Mouse (Mus musculus) C2C12 (cell line): ENCODE results near the gene Cacna2d3. TPM values are rescaled to one million over a fixed set of nuclear protein-coding genes. Genes with fewer than 3 reads are reported as not detected.

Experiments used
- H3K27me3 ChIP-seq: one replicate; pipeline ENCODE4 v1.6.1; 2011; ENCODE audit not compliant: control insufficient read depth, insufficient read depth, insufficient read length
- H3K36me3 ChIP-seq: one replicate; pipeline ENCODE4 v1.6.1; 2011; ENCODE audit not compliant: control insufficient read depth, insufficient read depth
- H3K4me3 ChIP-seq: one replicate; pipeline ENCODE4 v1.5.1; 2011; ENCODE audit warnings: mild to moderate bottlenecking, control low read depth; ENCODE audit not compliant: poor library complexity, insufficient read depth, severe bottlenecking
- H3K79me2 ChIP-seq: one replicate; pipeline ENCODE4 v1.6.1; 2011; ENCODE audit not compliant: control insufficient read depth, insufficient read depth
- H3K79me3 ChIP-seq: one replicate; pipeline ENCODE4 v1.6.1; 2011; ENCODE audit warnings: low read depth, control low read depth
- H3ac ChIP-seq: one replicate; pipeline ENCODE3; 2011; ENCODE audit warnings: low read depth; ENCODE audit not compliant: control insufficient read depth, insufficient read length
- CEBPB ChIP-seq: IDR thresholded peaks from one replicate; pipeline ENCODE4 v1.6.1; 2011; ENCODE audit warnings: low read depth, mild to moderate bottlenecking, control low read depth, moderate library complexity
- CTCF ChIP-seq: IDR thresholded peaks from one replicate; pipeline ENCODE4 v1.5.1; 2011; ENCODE audit not compliant: control insufficient read depth, insufficient read depth, insufficient read length
- FOSL1 ChIP-seq: IDR thresholded peaks from one replicate; pipeline ENCODE4 v1.8.0; 2011; ENCODE audit warnings: mild to moderate bottlenecking, low read length; ENCODE audit not compliant: poor library complexity, insufficient read depth, severe bottlenecking
- MAX ChIP-seq: IDR thresholded peaks from one replicate; pipeline ENCODE4 v1.6.1; 2011; ENCODE audit warnings: mild to moderate bottlenecking, control low read depth
- MYOD1 ChIP-seq: IDR thresholded peaks from one replicate; pipeline ENCODE4 v1.6.1; 2011; ENCODE audit warnings: low read depth; ENCODE audit not compliant: control insufficient read depth, insufficient read length
- MYOG ChIP-seq: IDR thresholded peaks from one replicate; pipeline ENCODE4 v1.6.1; 2011; ENCODE audit not compliant: control insufficient read depth, insufficient read length; ENCODE audit errors: extremely low read depth
- USF1 ChIP-seq: IDR thresholded peaks from one replicate; pipeline ENCODE4 v1.6.1; 2011; ENCODE audit warnings: low read depth, mild to moderate bottlenecking, control low read depth, moderate library complexity
- polyA plus RNA-seq: library from polyadenylated mRNA; unstranded; fragments of >200 nt; fragmentation: generic; extraction: Trizol; gene quantifications from one replicate; pipeline ENCODE4 v1.2.1, GENCODE M21; 2012; ENCODE audit warnings: missing spikeins

Gene Cacna2d3
- polyA plus RNA-seq, 1 experiment, result not detected

DNA sequence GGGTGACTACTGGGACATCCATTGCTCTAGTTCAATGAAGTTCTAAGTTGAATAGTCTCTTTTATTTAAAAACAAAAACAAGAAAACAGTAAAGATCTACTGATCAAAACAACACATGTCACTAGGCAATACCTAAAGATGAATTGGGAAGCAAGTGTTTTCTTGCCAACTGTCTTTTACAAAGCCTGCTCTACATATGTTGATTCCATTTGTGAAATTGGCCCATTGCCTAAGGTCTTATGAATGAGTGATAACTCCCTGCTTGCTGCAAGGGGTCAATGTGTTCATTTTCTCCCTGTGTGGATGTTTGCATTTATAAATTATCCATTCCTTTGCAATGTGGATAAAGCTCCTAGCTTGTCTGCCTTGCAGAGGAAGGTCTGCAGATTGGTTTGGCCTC is 591.2 kb downstream of the Cacna2d3 start:
- no peak overlapping the region for H3K4me3 ChIP-seq
- TF ChIP-seq USF1 (no peak), MYOG (no peak), MAX (no peak), FOSL1 (no peak), MYOD1 (no peak)
- no peak overlapping the region for H3ac ChIP-seq
- H3K79me2 ChIP-seq, result no peaks in the 10 kb centered on the region
- H3K36me3 ChIP-seq, result no peaks in the 10 kb centered on the region
- H3K79me3 ChIP-seq, result no peaks in the 10 kb centered on the region
- H3K27me3 ChIP-seq, result no peaks in the 10 kb centered on the region

DNA sequence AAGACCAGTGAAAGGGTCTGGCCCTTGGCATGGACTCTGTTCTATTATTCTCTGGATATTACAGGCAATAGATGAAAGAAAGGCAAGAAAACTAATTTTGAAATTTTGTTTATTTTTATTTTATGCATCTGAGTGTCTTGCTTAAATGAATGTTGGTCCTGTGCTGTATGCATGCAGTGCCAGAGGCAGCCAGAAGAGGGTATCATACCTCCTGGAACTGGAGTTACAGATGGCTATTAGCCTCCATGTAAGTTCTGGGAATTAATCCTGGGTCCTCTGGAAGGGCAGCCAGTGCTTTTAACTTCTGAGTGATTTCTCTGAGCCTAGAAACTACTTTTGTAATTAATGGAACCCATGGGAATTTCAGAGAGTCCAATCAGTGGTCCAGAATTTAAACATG is 597.8 kb downstream of the Cacna2d3 start:
- no peak overlapping the region for H3ac ChIP-seq
- no peak for TF ChIP-seq USF1
- no peak for TF ChIP-seq MYOG
- TF ChIP-seq CEBPB, result no peak
- no peak for TF ChIP-seq FOSL1
- TF ChIP-seq MYOD1, result no peak
- no peak for TF ChIP-seq MAX
- no peak for TF ChIP-seq CTCF
- no peaks in the 10 kb centered on the region for H3K79me3 ChIP-seq
- H3K27me3 ChIP-seq, result no peaks in the 10 kb centered on the region
- no peak overlapping the region for H3K4me3 ChIP-seq
- no peaks in the 10 kb centered on the region for H3K79me2 ChIP-seq
- H3K36me3 ChIP-seq, result no peaks in the 10 kb centered on the region

DNA sequence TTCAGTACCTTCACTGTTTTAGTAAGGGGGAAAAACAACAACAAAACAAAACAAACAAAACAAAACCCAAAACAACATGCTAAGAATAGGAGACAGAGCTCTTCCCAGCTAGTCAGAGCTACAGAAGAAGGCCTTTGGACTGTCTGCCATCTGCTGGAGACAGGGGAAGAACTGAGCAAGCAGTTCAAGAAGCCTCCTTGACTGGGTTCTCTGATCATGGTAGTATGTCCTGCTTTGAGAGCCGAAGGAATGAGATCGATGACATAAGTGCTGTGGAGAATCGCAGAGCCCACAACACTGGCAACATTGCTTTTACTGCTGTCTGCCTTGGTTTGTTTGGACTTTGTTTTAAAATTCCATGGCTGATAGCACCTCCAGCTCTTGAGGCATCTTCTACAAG is 598.9 kb downstream of the Cacna2d3 start:
- Histone ChIP-seq H3ac (no peak overlapping the region), H3K79me2 (no peaks in the 10 kb centered on the region), H3K36me3 (no peaks in the 10 kb centered on the region), H3K79me3 (no peaks in the 10 kb centered on the region), H3K27me3 (no peaks in the 10 kb centered on the region), H3K4me3 (no peak overlapping the region)
- TF ChIP-seq CTCF (no peak), MAX (no peak), MYOG (no peak), FOSL1 (no peak), MYOD1 (no peak), USF1 (no peak), CEBPB (no peak)

DNA sequence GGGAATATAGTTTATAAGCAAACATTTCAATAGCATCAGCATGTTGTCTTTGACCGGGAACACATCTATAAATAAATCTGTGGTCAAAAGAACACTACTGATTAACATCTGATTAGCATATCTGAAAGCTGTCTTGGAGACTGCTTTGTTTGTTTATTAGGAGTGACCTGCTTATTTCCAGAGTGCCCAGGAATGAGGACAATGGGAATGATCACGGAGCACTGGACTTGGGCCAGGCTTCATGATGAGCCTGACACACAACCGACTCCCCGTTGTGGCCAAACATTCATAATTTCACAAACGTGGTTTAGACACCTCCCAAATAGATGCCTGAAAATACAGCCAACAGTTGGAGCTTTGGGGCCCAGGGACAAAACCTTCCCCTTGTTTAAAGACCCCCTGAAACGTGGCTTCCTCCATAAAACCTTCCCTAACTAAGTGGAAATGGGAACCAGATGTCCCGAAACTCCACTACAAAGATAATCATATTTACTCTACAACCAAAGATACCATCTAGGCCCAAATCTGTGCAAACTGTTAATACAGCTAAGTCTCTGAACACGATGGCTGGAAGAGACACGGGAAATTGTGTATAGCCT is 607.7 kb downstream of the Cacna2d3 start:
- no peaks in the 10 kb centered on the region for H3K79me2 ChIP-seq
- TF ChIP-seq FOSL1 (no peak), MYOD1 (no peak), USF1 (no peak), MAX (no peak)
- no peak overlapping the region for H3K4me3 ChIP-seq
- H3ac ChIP-seq, result no peak overlapping the region
- H3K27me3 ChIP-seq, result no peaks in the 10 kb centered on the region
- H3K36me3 ChIP-seq, result no peaks in the 10 kb centered on the region
- H3K79me3 ChIP-seq, result no peaks in the 10 kb centered on the region

DNA sequence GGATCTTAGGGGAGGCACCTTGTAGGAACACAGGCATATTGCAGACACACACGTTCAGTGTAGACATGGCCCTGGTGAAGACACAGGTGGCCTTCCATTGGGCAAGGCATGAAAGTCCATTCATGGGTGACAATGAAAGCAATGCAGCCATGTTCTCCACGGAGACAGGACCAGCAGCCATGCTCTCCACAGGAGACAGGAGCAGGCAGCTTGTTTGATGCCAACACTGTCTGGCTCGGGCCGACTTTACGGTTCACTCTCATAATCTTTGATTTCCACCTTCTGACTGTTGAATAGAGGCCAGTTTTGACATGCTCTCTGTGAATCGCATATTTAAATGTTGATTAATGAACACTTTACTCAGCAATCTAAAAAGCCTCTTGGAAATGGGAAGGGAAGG is 610.0 kb downstream of the Cacna2d3 start:
- no peak overlapping the region for H3K4me3 ChIP-seq
- TF ChIP-seq USF1 (no peak), CEBPB (no peak), CTCF (no peak), MYOD1 (no peak), MAX (no peak)
- H3K79me2 ChIP-seq, result no peaks in the 10 kb centered on the region
- no peaks in the 10 kb centered on the region for H3K36me3 ChIP-seq
- no peaks in the 10 kb centered on the region for H3K79me3 ChIP-seq
- no peak overlapping the region for H3ac ChIP-seq
- no peaks in the 10 kb centered on the region for H3K27me3 ChIP-seq

DNA sequence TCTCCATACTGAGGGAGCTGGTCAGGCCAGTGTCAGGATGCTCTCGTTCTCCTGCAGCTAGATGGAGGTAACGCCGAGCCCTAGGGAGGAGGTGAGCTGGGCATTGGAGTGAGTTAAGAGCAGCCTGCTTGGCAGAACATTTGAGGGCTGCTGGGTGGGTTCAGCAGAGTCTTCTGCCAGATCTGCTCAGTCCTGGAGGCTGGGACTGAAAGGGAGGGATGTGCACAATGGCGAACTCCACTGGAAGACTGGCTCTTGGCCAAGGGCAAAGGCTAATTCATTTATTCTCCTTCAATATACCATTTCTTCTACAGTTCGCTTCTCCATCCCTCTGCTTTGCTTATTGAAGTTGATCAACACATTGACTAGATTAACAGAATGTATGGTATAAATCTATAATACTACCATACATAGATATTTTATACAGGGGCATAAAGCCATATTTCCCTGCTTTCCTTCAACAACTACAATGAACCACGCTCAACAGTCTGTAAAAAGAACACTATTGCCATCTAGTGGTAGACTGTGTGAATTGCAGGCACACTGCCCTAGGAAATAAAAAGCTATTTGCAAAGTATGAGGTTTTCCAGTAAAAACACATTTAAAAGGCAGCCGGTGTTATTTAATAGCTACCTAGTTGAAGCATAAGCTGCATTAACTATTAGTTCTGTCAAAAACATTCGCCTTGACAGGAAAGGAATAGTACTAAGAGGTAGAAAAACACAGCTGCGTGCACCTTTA is 611.1 kb downstream of the Cacna2d3 start:
- Histone ChIP-seq H3K4me3 (no peak overlapping the region), H3K36me3 (no peaks in the 10 kb centered on the region)

More for the DNA sequence above, 611.1 kb downstream of the Cacna2d3 start:
- H3K79me2 ChIP-seq, result no peaks in the 10 kb centered on the region
- no peak for TF ChIP-seq CTCF
- no peak for TF ChIP-seq USF1
- no peak for TF ChIP-seq MYOG
- no peak for TF ChIP-seq FOSL1
- TF ChIP-seq MAX, result no peak
- no peak for TF ChIP-seq MYOD1
- no peak for TF ChIP-seq CEBPB
- H3ac ChIP-seq, result no peak overlapping the region
- no peaks in the 10 kb centered on the region for H3K27me3 ChIP-seq
- no peaks in the 10 kb centered on the region for H3K79me3 ChIP-seq
